Comparison of ENCODE assay signal across 21 mouse cellular contexts in the genomic region with DNA sequence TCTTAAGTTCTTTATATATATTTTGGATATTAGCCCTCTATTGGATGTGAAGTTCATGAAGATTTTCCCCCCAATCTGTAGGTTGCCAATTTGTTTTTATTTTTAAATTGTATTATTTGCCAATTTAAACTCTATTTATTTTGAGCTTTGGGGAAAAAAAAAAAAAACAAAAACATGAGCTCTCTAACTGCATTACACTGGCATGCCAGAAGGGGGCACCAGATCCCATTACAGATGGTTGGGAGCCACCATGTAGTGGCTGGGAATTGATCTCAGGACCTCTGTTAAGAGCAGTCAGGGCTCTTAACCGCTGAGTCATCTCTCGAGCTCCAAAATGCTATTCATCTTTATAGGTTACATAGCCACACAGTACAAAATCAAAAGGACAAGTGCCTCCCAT.
DNase-seq lines count a peak whose midpoint lies in the region; ATAC-seq and TF ChIP-seq lines count a peak whose summit lies in the region.
"Had no signal": no experiment of that assay in that cellular context is flagged by ENCODE, and none has a peak within 500 bp of the region (broad histone marks: within the 10 kb centered on the region; RNA-seq: fewer than 3 reads in every experiment).

No protein-coding gene starts in this region.

- H3K4me1 ChIP-seq in liver, embryonic 11.5 days (replicated peaks; ENCODE audit: control insufficient read depth, insufficient read depth, low read length), result no peaks in the 10 kb centered on the region
- H3K4me1 ChIP-seq in CH12.LX (ENCODE audit: control insufficient read depth in 1 of 2, insufficient read depth in 2 of 2), result no peaks in the 10 kb centered on the region
- H3K4me1 ChIP-seq in ES-E14 (ENCODE audit: control insufficient read depth in 2 of 2, insufficient read depth in 2 of 2, low read length in 2 of 2, poor library complexity in 1 of 2), result no peaks in the 10 kb centered on the region
- no peaks in the 10 kb centered on the region for H3K4me1 ChIP-seq in liver, postnatal 0 days (ENCODE audit: insufficient read depth)
- H3K4me1 ChIP-seq: forebrain, embryonic 10.5 days; limb, embryonic 10.5 days; liver, embryonic 15.5 days; midbrain, embryonic 12.5 days; neural tube, embryonic 12.5 days had no signal

- no peak overlapping the region for H3K27ac ChIP-seq in liver, embryonic 11.5 days (ENCODE audit: low read depth, low read length)
- H3K27ac ChIP-seq in CH12.LX (ENCODE audit: insufficient read depth, low read depth) (no peak overlapping the region), ES-E14 (ENCODE audit: insufficient read depth, low read depth, low read length, poor library complexity, severe bottlenecking) (no peak overlapping the region)
- no peak overlapping the region for H3K27ac ChIP-seq in liver, postnatal 0 days (ENCODE audit: low read depth)
- H3K27ac ChIP-seq: forebrain, embryonic 10.5 days; kidney, postnatal 0 days; limb, embryonic 10.5 days; liver, embryonic 15.5 days; midbrain, embryonic 12.5 days; neural tube, embryonic 12.5 days had no signal

- H3K4me3 ChIP-seq in liver, embryonic 11.5 days (ENCODE audit: low read depth, low read length), result no peak overlapping the region
- H3K4me3 ChIP-seq in CH12.LX (replicated peaks in 1 of 3; ENCODE audit: low read depth in 2 of 3, low read length in 2 of 3, poor library complexity in 1 of 3) (no peak overlapping the region), ES-E14 (ENCODE audit: insufficient read depth in 1 of 2, low read depth in 1 of 2, low read length in 2 of 2, poor library complexity in 1 of 2, severe bottlenecking in 1 of 2) (no peak overlapping the region)
- no peak overlapping the region for H3K4me3 ChIP-seq in liver, postnatal 0 days (ENCODE audit: low read depth, low read length)
- H3K4me3 ChIP-seq: forebrain, embryonic 10.5 days; limb, embryonic 10.5 days; liver, embryonic 15.5 days; midbrain, embryonic 12.5 days; neural tube, embryonic 12.5 days had no signal

- H3K79me2 ChIP-seq in CH12.LX (replicated peaks; ENCODE audit: control insufficient read depth, extremely low read depth, insufficient read depth, poor library complexity, severe bottlenecking), result no peaks in the 10 kb centered on the region

- in situ Hi-C loops in CH12.LX (cut with MboI; ENCODE audit: low pct_ligation_motif_present, low pct_unique_long_range_greater_than_20kb, low sequenced_read_pairs) (no loop called here), ES-E14 (cut with MboI; ENCODE audit: low sequenced_read_pairs in 2 of 2, unreplicated experiment in 2 of 2) (loop anchor here in 1 of 2 experiments (10.0 kb wide), 1 partner anchor 256 kb away; no protein-coding TSS in a partner anchor)

- dilution Hi-C loops in CH12.LX (cut with MboI; ENCODE audit: extremely low pct_ligation_motif_present, extremely low pct_unique_long_range_greater_than_20kb, low sequenced_read_pairs), result no loop called here

- 84% methylated on average over 2 of the region's 2 CpGs for WGBS in liver, embryonic 11.5 days
- 79% methylated on average over 2 of the region's 2 CpGs for WGBS in liver, postnatal 0 days (ENCODE audit: insufficient replicate concordance)

- H3K27me3 ChIP-seq in liver, embryonic 11.5 days (replicated peaks; ENCODE audit: control insufficient read depth, insufficient read depth, low read length), result no peaks in the 10 kb centered on the region
- no peaks in the 10 kb centered on the region for H3K27me3 ChIP-seq in CH12.LX (replicated peaks)
- no peaks in the 10 kb centered on the region for H3K27me3 ChIP-seq in liver, postnatal 0 days (ENCODE audit: insufficient read depth, low read length)
- H3K27me3 ChIP-seq: liver, embryonic 15.5 days; midbrain, embryonic 12.5 days; neural tube, embryonic 12.5 days had no signal

- no peaks in the 10 kb centered on the region for H3K9me3 ChIP-seq in liver, embryonic 11.5 days (ENCODE audit: control insufficient read depth, low read length)
- H3K9me3 ChIP-seq in CH12.LX (replicated peaks; ENCODE audit: low read length) (no peaks in the 10 kb centered on the region), ES-E14 (ENCODE audit: control insufficient read depth, insufficient read depth, low read depth, low read length) (no peaks in the 10 kb centered on the region)
- no peaks in the 10 kb centered on the region for H3K9me3 ChIP-seq in liver, postnatal 0 days (ENCODE audit: low read length)
- H3K9me3 ChIP-seq: forebrain, embryonic 10.5 days; limb, embryonic 10.5 days; liver, embryonic 15.5 days; midbrain, embryonic 12.5 days; neural tube, embryonic 12.5 days had no signal

- DNase-seq in liver, result peak; percentile 3
- no peak for DNase-seq in liver, embryonic 11.5 days (ENCODE audit: low spot score)
- DNase-seq in CH12.LX (ENCODE audit: extremely low read depth), result no peak
- peak; percentile 1 for DNase-seq in ES-E14 (ENCODE audit: low read depth, low spot score)
- no peak for DNase-seq in liver, postnatal 0 days
- no peak for DNase-seq in kidney, postnatal 14 days
- DNase-seq in yolk sac, embryonic 10.5 days (ENCODE audit: low spot score), result no peak
- DNase-seq: adrenal gland, postnatal 25 days; cerebellum, adult 18-20 months; cerebellum, postnatal 36 days; heart, adult 11 months; heart, postnatal 4 days; kidney, adult 18-20 months; right cerebral cortex, postnatal 4 days had no signal

- no peak for TF ChIP-seq POLR2A in CH12.LX (IDR thresholded peaks at IDR 0.05; ENCODE audit: low read depth, low read length)

- no peak for TF ChIP-seq EP300 in CH12.LX (IDR thresholded peaks at IDR 0.05; ENCODE audit: low read length)
- TF ChIP-seq EP300 in liver, postnatal 0 days (IDR thresholded peaks at IDR 0.05; ENCODE audit: low read depth), result no peak

- no peaks in the 10 kb centered on the region for H3K36me3 ChIP-seq in liver, embryonic 11.5 days (ENCODE audit: control insufficient read depth, insufficient read depth, low read length)
- H3K36me3 ChIP-seq in CH12.LX (replicated peaks in 1 of 2; ENCODE audit: control insufficient read depth in 1 of 2, insufficient read depth in 1 of 2, low read length in 1 of 2), result no peaks in the 10 kb centered on the region
- H3K36me3 ChIP-seq in ES-E14 (ENCODE audit: control insufficient read depth, insufficient read depth, low read length, poor library complexity, severe bottlenecking), result no peaks in the 10 kb centered on the region
- no peaks in the 10 kb centered on the region for H3K36me3 ChIP-seq in liver, postnatal 0 days (replicated peaks; ENCODE audit: insufficient read depth, low read length)
- H3K36me3 ChIP-seq: forebrain, embryonic 10.5 days; limb, embryonic 10.5 days; liver, embryonic 15.5 days; midbrain, embryonic 12.5 days; neural tube, embryonic 12.5 days had no signal

- no peak overlapping the region for H3K9ac ChIP-seq in liver, embryonic 11.5 days (ENCODE audit: low read depth, low read length)
- no peak overlapping the region for H3K9ac ChIP-seq in CH12.LX (ENCODE audit: insufficient read depth, low read depth)
- no peak overlapping the region for H3K9ac ChIP-seq in ES-E14 (ENCODE audit: insufficient read depth, low read depth, low read length, poor library complexity, severe bottlenecking)
- no peak overlapping the region for H3K9ac ChIP-seq in liver, postnatal 0 days (replicated peaks)
- H3K9ac ChIP-seq: liver, embryonic 15.5 days; midbrain, embryonic 12.5 days; neural tube, embryonic 12.5 days had no signal

- no peak for ATAC-seq in liver, embryonic 11.5 days (replicated peaks; ENCODE audit: low FRiP score)
- ATAC-seq in liver, postnatal 0 days, result no peak
- ATAC-seq: lung, postnatal 0 days had no signal

- TF ChIP-seq CTCF in CH12.LX (conservative IDR thresholded peaks at IDR 0.05 in 1 of 2, IDR thresholded peaks at IDR 0.05 in 1 of 2; ENCODE audit: low read depth in 2 of 2, low read length in 2 of 2), result peak in 1 of 2 experiments; percentile 31; a peak in 1 of 4 replicates
- peak; percentile 27; the same call in 1 of the 2 replicates for TF ChIP-seq CTCF in liver, postnatal 0 days (IDR thresholded peaks at IDR 0.05; ENCODE audit: low read depth)

- no peak overlapping the region for H3K4me2 ChIP-seq in liver, embryonic 11.5 days
- no peak overlapping the region for H3K4me2 ChIP-seq in CH12.LX (ENCODE audit: insufficient read depth, low read depth, poor library complexity, severe bottlenecking)
- H3K4me2 ChIP-seq in liver, postnatal 0 days (ENCODE audit: low read depth, low read length), result no peak overlapping the region
- H3K4me2 ChIP-seq: liver, embryonic 15.5 days; midbrain, embryonic 12.5 days; neural tube, embryonic 12.5 days had no signal

- TF ChIP-seq RAD21 in CH12.LX (IDR thresholded peaks at IDR 0.05; ENCODE audit: low read depth, low read length), result no peak; the same call in 1 of the 2 replicates

TF ChIP-seq in CH12.LX, 34 proteins besides CTCF, POLR2A, EP300 and RAD21:
- TF ChIP-seq TBP (conservative IDR thresholded peaks at IDR 0.05; ENCODE audit: low read depth, low read length) (no peak), JUN (IDR thresholded peaks at IDR 0.05; ENCODE audit: insufficient read depth, low read depth, low read length) (no peak), ZMIZ1 (IDR thresholded peaks at IDR 0.05; ENCODE audit: low read depth, low read length) (no peak), ETS1 (conservative IDR thresholded peaks at IDR 0.05; ENCODE audit: low read depth, low read length) (no peak), ZNF384 (IDR thresholded peaks at IDR 0.05; ENCODE audit: low read depth, low read length) (peak; percentile 56), MYC (IDR thresholded peaks at IDR 0.05; ENCODE audit: low read depth, low read length) (no peak), JUND (conservative IDR thresholded peaks at IDR 0.05; ENCODE audit: low read depth, low read length) (no peak)

TF ChIP-seq in ES-E14, 5 proteins besides CTCF, POLR2A, EP300 and RAD21:
- TF ChIP-seq HCFC1 (IDR thresholded peaks at IDR 0.05; ENCODE audit: borderline replicate concordance, insufficient read depth, low read length), result no peak
- peak; percentile 86 for TF ChIP-seq ZNF384 (IDR thresholded peaks at IDR 0.05; ENCODE audit: low read depth, low read length)

Comparison
In these comparisons a context has a peak if more than half of its experiments do, and no peak if none do; other contexts are left out.
1. DNase-seq: peak in liver (single experiment) and ES-E14 (single experiment); none in liver, embryonic 11.5 days (single experiment), CH12.LX (single experiment), liver, postnatal 0 days (single experiment), kidney, postnatal 14 days (single experiment) and yolk sac, embryonic 10.5 days (single experiment).